In the genomic region with DNA sequence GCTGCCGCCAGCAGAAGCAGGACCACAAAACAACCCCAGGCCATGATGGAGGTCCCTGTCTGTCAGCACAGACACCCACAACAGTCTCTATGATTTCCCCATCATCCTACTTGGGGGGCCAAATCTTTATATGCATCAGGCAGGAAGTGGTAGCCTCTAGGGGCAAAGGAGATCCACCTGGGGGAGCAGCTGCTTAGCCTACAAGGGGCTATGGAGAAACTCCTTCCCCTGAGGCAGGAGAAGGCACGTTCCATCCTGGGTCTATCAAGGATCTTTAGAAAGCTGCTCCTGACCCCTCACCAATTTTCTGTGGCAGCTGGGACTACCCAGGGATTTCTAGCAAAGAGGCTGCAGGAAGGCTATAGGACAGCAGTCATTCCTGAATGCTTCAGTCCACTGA, we compare ENCODE assay signal across 21 mouse cellular contexts. TPM values are rescaled to one million over a fixed set of nuclear protein-coding genes. Genes with fewer than 3 reads are reported as not detected.
A peak's percentile ranks its signal among the peaks of the same experiment; 100 is the strongest.
DNase-seq lines count a peak whose midpoint lies in the region; ATAC-seq lines count a peak whose summit lies in the region.
"Had no signal": no experiment of that assay in that cellular context is flagged by ENCODE, and none has a peak within 500 bp of the region (broad histone marks: within the 10 kb centered on the region; RNA-seq: fewer than 3 reads in every experiment).

A gene (minus strand): TSS at position 101 of the 400 bp plus-strand sequence.

- no peak for ATAC-seq in neural tube, embryonic 12.5 days (ENCODE audit: low FRiP score, low read depth)
- ATAC-seq in limb, embryonic 12.5 days (ENCODE audit: insufficient number of reproducible peaks, insufficient read depth, low FRiP score, low TSS enrichment, low read depth): no peak
- no peak for ATAC-seq in forebrain, embryonic 13.5 days
- ATAC-seq: activated CD4-positive, CD25-positive, alpha-beta regulatory T cell, adult 4 months; CD4-positive, CD25-positive, alpha-beta regulatory T cell, adult 4 months; Patski had no signal

- 0 out of 2 replicates have a peak within 1 kb of the TSS, but pooled peaks have one; percentile 4 for H3K9ac ChIP-seq in neural tube, embryonic 12.5 days
- H3K9ac ChIP-seq in limb, embryonic 12.5 days (replicated peaks): peak within 1 kb of the TSS; percentile 31; the same call in 1 of the 2 replicates
- no peak within 1 kb of the TSS for H3K9ac ChIP-seq in forebrain, embryonic 13.5 days

- H3K27ac ChIP-seq in neural tube, embryonic 12.5 days: no peak within 1 kb of the TSS
- H3K27ac ChIP-seq in limb, embryonic 10.5 days: 0 out of 2 replicates have a peak within 1 kb of the TSS, but pooled peaks have one; percentile 30
- no peak within 1 kb of the TSS for H3K27ac ChIP-seq in limb, embryonic 12.5 days
- no peak within 1 kb of the TSS for H3K27ac ChIP-seq in forebrain, embryonic 13.5 days

- no peaks in the 10 kb centered on the region for H3K36me3 ChIP-seq in neural tube, embryonic 12.5 days
- H3K36me3 ChIP-seq in limb, embryonic 10.5 days: no peaks in the 10 kb centered on the region
- H3K36me3 ChIP-seq in limb, embryonic 12.5 days: no peaks in the 10 kb centered on the region
- no peaks in the 10 kb centered on the region for H3K36me3 ChIP-seq in forebrain, embryonic 13.5 days (ENCODE audit: poor library complexity, severe bottlenecking)
- H3K36me3 ChIP-seq: G1E had no signal

- no peak within 1 kb of the TSS for H3K4me2 ChIP-seq in neural tube, embryonic 12.5 days (replicated peaks)
- no peak within 1 kb of the TSS for H3K4me2 ChIP-seq in limb, embryonic 12.5 days
- H3K4me2 ChIP-seq in forebrain, embryonic 13.5 days: no peak within 1 kb of the TSS

- no peaks in the 10 kb centered on the region for H3K9me3 ChIP-seq in neural tube, embryonic 12.5 days
- no peaks in the 10 kb centered on the region for H3K9me3 ChIP-seq in limb, embryonic 10.5 days (replicated peaks)
- no peaks in the 10 kb centered on the region for H3K9me3 ChIP-seq in limb, embryonic 12.5 days
- H3K9me3 ChIP-seq in forebrain, embryonic 13.5 days (replicated peaks): no peaks in the 10 kb centered on the region
- H3K9me3 ChIP-seq: G1E had no signal

- 62% methylated on average over 2 of the region's 2 CpGs for WGBS in neural tube, embryonic 12.5 days
- 72% methylated on average over 2 of the region's 2 CpGs for WGBS in limb, embryonic 10.5 days
- 68% methylated on average over 2 of the region's 2 CpGs for WGBS in limb, embryonic 12.5 days
- 85% methylated on average over 2 of the region's 2 CpGs for WGBS in forebrain, embryonic 13.5 days

- DNase-seq in neural tube, embryonic 10.5 days (ENCODE audit: extremely low spot score, low spot score): no peak
- DNase-seq in limb, embryonic 10.5 days (ENCODE audit: low spot score): no peak
- DNase-seq in lung, adult 18-20 months: no peak
- DNase-seq: adrenal gland, adult 2 months; adrenal gland, adult 8-10 months; adrenal gland, postnatal 10 days; adrenal gland, postnatal 14 days; adrenal gland, postnatal 25 days; B cell, adult 2 months; cerebellum, adult 11 months; cerebellum, adult 11-12 months; cerebellum, adult 18-20 months had no signal

- H3K4me1 ChIP-seq in neural tube, embryonic 12.5 days: no peaks in the 10 kb centered on the region
- peaks cover 10% of the 10 kb centered on the region for H3K4me1 ChIP-seq in limb, embryonic 10.5 days
- 0 out of 2 replicates have a peak, but pooled peaks cover 3% of the 10 kb centered on the region for H3K4me1 ChIP-seq in limb, embryonic 12.5 days (replicated peaks)
- no peaks in the 10 kb centered on the region for H3K4me1 ChIP-seq in forebrain, embryonic 13.5 days

- H3K27me3 ChIP-seq in neural tube, embryonic 12.5 days (replicated peaks): no peaks in the 10 kb centered on the region
- H3K27me3 ChIP-seq in limb, embryonic 10.5 days (ENCODE audit: low read depth, poor library complexity, severe bottlenecking): no peaks in the 10 kb centered on the region
- H3K27me3 ChIP-seq in limb, embryonic 12.5 days: peaks cover 7% of the 10 kb centered on the region
- no peaks in the 10 kb centered on the region for H3K27me3 ChIP-seq in forebrain, embryonic 13.5 days
- H3K27me3 ChIP-seq: CH12.LX, Patski had no signal

- H3K4me3 ChIP-seq in neural tube, embryonic 12.5 days: no peak within 1 kb of the TSS
- H3K4me3 ChIP-seq in limb, embryonic 10.5 days: no peak within 1 kb of the TSS
- H3K4me3 ChIP-seq in limb, embryonic 12.5 days (replicated peaks): no peak within 1 kb of the TSS
- H3K4me3 ChIP-seq in forebrain, embryonic 13.5 days: no peak within 1 kb of the TSS

RNA-seq across cellular contexts. Expression of the gene that starts here (rescaled TPM):
- 0.10 TPM in 1 of 2 replicates, not detected in the other for polyA plus RNA-seq in neural tube, embryonic 12.5 days (2016; fragmentation: Nextera tagmentation; extraction: Ambion mirVana)
- polyA plus RNA-seq in limb, embryonic 10.5 days (2016; fragmentation: Nextera tagmentation; extraction: Ambion mirVana): not detected in 2 replicates
- polyA plus RNA-seq in limb, embryonic 12.5 days (2016; fragmentation: Nextera tagmentation; extraction: Ambion mirVana): not detected in 2 replicates
- polyA plus RNA-seq in forebrain, embryonic 13.5 days (2015; fragmentation: Nextera tagmentation; extraction: Ambion mirVana): not detected in 2 replicates
- polyA plus RNA-seq: activated CD4-positive, CD25-positive, alpha-beta regulatory T cell, adult 4 months; adrenal gland, adult 2 months; C2C12; CD4-positive, CD25-positive, alpha-beta regulatory T cell, adult 4 months; G1E had no signal
